Mouse (Mus musculus): ENCODE results near the gene H3f3a. TPM values are rescaled to one million over a fixed set of nuclear protein-coding genes. Genes with fewer than 3 reads are reported as not detected.
A peak's percentile ranks its signal among the peaks of the same experiment; 100 is the strongest.

H3f3a gene
- total RNA-seq, 2 experiments from 2014 or later: 388 to 399 TPM

DNA sequence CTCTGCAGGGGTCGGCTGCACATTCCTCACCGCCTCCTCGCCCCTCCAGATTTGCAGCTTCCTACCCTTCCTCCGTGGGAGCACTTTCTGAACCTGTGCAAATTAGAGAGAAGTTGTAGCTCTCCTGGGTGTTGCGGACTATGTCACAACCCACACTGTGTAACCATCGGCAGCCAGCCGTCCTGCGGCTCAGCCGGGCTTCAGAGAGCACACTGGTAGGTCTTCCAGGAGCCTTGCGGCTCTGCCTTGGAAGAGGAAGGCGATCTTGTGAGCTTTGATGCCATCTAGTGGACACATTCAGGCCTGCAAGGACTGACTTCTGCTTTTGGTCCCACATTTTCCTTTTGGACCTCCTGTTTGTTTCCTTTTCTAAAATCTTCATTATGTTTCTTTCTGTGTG is 49.9 kb downstream of the H3f3a start:
- DNase-seq (ENCODE audit: extremely low spot score in 1 of 2, low spot score in 1 of 2): peak; percentile 62 to 88

DNA sequence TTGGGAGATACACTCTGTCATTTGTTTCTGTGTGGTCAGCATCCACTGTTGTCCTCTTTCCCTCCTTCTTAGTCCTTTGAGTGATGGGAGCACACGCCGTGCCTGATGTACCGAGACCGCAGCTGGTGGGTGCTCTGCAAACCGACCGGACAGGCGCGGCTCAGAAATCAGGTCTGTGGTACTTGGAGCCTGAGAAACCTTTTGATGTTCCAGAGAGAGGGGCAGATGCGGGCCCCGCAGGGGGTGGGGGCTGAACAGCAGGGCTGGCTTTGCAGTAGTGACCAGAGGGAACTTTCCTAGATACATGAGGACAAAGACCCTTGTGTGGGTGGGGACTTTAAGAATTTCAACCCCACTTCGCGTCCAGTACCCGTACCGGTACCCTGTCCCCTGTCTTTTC is 50.4 kb downstream of the H3f3a start:
- DNase-seq (ENCODE audit: extremely low spot score in 1 of 2, low spot score in 1 of 2): no peak

DNA sequence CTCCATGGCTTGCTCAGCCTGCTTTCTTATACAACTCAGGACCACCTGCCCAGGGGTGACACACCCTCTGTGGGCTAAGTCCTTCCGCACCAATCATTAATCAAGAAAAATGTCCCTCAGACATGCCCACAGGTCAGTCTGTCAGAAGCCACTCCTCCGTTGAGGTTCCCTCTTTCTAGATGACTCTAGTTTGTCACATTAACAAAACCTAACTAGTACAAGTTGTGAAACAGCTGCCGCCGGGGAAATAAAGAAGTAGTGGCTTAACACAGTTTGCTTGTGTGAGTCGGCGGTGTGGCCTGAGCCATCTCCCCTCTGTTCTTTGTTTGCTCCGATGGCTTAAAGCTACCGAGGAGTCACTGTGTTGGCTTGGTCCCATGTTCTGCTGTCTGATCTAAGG is 51.1 kb downstream of the H3f3a start:
- DNase-seq (ENCODE audit: extremely low spot score in 1 of 2, low spot score in 1 of 2): no peak

DNA sequence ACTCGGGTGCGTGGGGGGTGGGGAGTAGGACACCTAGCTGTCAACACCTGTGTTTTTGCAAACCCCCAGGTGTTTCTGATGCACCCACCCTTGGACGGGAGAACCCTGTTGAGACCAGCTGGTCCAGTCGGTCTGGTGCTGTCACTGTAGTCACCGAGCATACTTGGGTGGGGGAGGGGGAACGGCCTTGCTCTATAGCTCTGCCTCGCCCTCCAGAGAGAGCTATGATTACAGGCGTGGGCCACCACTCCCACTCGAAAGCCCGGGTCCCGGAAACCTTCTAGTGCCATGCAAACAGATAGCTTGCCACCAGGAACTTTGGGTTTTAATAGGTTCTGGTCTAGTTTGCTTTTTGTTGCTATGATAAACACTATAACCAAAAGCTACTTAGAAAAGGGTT is 51.6 kb downstream of the H3f3a start:
- no peak for DNase-seq (ENCODE audit: extremely low spot score in 1 of 2, low spot score in 1 of 2)

DNA sequence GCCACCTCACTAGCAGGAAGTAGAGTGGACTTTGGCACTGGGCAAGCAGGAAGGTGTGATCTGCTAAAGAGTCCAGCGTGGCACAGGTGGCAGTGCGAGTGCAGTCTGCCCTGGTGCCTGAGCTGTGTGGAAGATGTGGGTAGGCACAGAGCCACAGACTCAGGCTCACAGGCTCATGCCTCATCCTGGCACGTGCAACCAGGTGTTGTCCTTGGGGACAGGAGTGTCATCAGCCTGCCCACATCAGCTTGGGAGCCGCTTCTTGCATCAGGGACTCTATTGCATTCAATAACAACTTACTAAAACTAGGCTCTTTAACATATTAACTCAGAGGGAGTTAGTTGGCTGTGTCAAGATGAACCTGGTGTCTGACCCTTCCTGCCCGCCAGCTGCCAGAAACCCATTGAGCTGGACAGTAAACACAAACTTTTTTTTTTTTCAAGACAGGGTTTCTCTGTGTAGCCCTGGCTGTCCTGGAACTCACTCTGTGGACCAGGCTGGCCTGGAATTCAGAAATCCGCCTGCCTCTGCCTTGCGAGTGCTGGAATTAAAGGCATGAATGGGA is 55.7 kb downstream of the H3f3a start:
- no peak for DNase-seq (ENCODE audit: extremely low spot score in 1 of 2, low spot score in 1 of 2)

DNA sequence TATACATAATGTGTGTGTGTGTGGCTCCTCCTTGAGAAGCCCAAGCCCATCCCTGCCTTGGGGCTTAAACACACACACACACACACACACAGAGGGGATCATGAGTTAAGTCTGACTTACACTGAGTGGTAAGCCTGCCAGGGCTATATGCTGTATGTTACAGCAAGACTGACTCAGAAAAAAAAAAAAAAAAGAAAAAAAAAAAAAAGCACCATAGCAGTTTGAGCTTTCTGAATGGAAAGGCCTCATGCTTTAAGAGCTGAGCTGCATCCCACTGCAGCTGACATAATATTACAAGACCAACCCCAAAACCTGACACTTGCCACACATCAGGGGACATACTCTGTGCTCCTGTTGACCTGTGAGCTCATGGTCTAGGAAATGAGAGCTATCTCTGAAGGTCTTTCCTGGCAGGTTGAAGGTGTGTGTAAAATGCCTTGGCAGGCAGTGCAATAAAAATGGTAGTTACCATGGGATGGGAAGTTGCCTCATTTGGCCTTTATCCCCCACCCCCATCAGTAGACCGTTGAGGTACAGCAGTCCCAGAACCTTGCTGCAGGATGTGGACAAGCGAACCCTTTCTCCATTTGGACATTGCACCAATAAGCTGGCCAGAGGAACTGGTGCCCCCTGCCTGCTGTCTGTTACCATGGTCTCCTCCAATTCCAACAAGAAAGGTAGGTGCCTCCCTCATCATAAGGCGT is 56.3 kb downstream of the H3f3a start:
- DNase-seq (ENCODE audit: extremely low spot score in 1 of 2, low spot score in 1 of 2): no peak

DNA sequence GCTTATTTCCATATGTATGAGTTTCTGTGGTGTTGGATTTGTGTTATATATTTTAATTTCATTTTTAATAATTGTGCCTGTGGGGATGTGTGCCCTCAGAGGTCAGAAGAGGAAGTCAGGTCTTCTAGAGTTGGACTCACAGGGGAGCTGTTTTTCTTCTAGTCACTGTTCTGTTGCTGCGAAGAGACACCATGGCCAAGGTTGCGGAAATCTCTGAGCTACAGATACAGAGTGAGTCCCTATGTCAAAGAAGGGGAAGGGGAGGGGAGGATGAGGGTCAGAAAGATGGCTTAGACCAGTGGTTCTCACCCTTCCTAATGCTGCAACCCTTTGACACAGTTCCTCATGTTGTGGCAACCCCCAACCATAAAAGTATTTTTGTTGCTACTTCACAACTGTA is 57.0 kb downstream of the H3f3a start:
- DNase-seq (ENCODE audit: extremely low spot score in 1 of 2, low spot score in 1 of 2): no peak

DNA sequence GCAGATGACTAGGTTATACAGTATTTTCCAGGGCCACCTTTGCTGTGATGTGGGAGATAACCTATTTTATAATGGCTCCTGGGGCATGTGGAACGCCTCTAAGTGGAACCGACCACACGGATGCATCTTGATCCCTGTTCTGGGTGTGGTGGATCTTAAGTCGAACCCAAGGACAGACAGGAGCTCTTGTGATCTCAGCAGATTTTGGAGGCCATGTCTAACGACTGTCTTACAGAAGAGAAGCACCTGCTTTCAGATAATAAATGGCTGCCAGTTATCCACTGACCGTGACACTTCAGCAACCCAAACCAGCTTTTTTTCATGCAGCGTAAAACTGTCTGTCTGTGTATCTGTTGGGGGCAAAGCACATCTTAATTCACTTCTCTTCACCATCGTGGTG is 59.4 kb downstream of the H3f3a start:
- no peak for DNase-seq (ENCODE audit: extremely low spot score in 1 of 2, low spot score in 1 of 2)

DNA sequence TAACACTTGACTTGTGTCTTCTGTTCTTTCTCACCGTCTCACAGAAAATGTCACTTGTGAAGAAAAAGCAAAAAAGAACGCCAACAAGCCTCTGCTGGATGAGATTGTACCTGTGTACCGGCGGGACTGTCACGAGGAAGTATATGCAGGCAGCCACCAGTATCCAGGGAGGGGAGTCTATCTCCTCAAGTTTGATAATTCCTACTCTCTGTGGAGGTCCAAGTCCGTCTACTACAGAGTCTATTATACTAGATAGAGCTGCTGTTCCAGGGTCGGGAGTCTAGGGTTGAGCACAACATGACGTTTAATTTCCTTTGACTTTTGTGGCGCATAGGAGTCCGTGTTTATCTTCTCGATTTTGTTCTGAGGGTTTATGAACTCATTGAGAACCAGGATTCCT is 61.6 kb downstream of the H3f3a start:
- no peak for DNase-seq (ENCODE audit: extremely low spot score in 1 of 2, low spot score in 1 of 2)

Other genes with a start within 250 kb of the H3f3a start
- gene Parp1, start 245.0 kb downstream of the H3f3a start, total RNA-seq (2021): 100 to 1,000 TPM; 148 to 156 TPM
- 1 to 10 TPM; 4.6 TPM for gene Lin9, start 172.8 kb downstream of the H3f3a start, total RNA-seq (2021)
- gene Mixl1, start 116.9 kb downstream of the H3f3a start, total RNA-seq (2021): not detected
- gene Acbd3, start 87.9 kb downstream of the H3f3a start, total RNA-seq (2021): 10 to 100 TPM; 32.7 to 34.9 TPM
- gene Sde2, start 37.2 kb upstream of the H3f3a start, total RNA-seq (2021): 10 to 100 TPM; 20.6 to 23.4 TPM
- 1 to 10 TPM; 3.0 to 4.2 TPM for gene Lefty2, start 79.2 kb upstream of the H3f3a start, total RNA-seq (2021)
- 10 to 100 TPM; 40.0 to 48.0 TPM for gene Pycr2, start 90.3 kb upstream of the H3f3a start, total RNA-seq (2021)
- 10 to 100 TPM; 11.2 to 12.4 TPM for gene Lefty1, start 121.1 kb upstream of the H3f3a start, total RNA-seq (2021)
- gene Tmem63a, start 128.4 kb upstream of the H3f3a start, total RNA-seq (2021): 10 to 100 TPM; 18.7 to 18.9 TPM
- 10 to 100 TPM; 26.8 to 31.2 TPM for gene Ephx1, start 207.0 kb upstream of the H3f3a start, total RNA-seq (2021)
- gene 9130409I23Rik, start 237.3 kb upstream of the H3f3a start, total RNA-seq (2021): under 1 TPM in 1 of 2 experiments, not detected in 1; 0.15 TPM